Mouse (Mus musculus) lung, embryonic 16.5 days (tissue): ENCODE data around the gene Gm11111. TPM values are rescaled to one million over a fixed set of nuclear protein-coding genes. Genes with fewer than 3 reads are reported as not detected.

Experiments used
- ATAC-seq: fragments of 200-750 bp; cut with Nextera tagmentation; 2 replicates; pipeline ENCODE4 v1.8.0; 2017; ENCODE audit warnings: low read depth, mild to moderate bottlenecking, moderate library complexity
- H3K27ac ChIP-seq: fragments of 300-500 bp; sonication (generic); 2 replicates; pipeline ENCODE4 v1.5.1; 2014; ENCODE audit warnings: mild to moderate bottlenecking, control low read depth, low read length
- H3K27me3 ChIP-seq: fragments of 300-500 bp; sonication (generic); 2 replicates; pipeline ENCODE4 v1.6.1; 2014; ENCODE audit warnings: low read depth, low read length, mixed read lengths; ENCODE audit not compliant: control insufficient read depth, insufficient read depth
- H3K36me3 ChIP-seq: fragments of 300-500 bp; sonication (generic); 2 replicates; pipeline ENCODE4 v1.6.1; 2014; ENCODE audit warnings: low read length; ENCODE audit not compliant: control insufficient read depth, insufficient read depth
- H3K4me1 ChIP-seq: fragments of 300-500 bp; sonication (generic); replicated peaks from 2 replicates; pipeline ENCODE4 v1.6.1; 2014; ENCODE audit warnings: low read length, mixed read lengths; ENCODE audit not compliant: control insufficient read depth, insufficient read depth
- H3K4me2 ChIP-seq: fragments of 300-500 bp; sonication (generic); 2 replicates; pipeline ENCODE4 v1.6.1; 2014; ENCODE audit warnings: low read depth, low read length, control low read depth
- H3K4me3 ChIP-seq: fragments of 300-500 bp; sonication (generic); 2 replicates; pipeline ENCODE4 v1.5.1; 2014; ENCODE audit warnings: mild to moderate bottlenecking, low read length, control low read depth
- H3K9ac ChIP-seq: fragments of 300-500 bp; sonication (generic); 2 replicates; pipeline ENCODE4 v1.6.1; 2014; ENCODE audit warnings: low read length, control low read depth
- H3K9me3 ChIP-seq: fragments of 300-500 bp; sonication (generic); 2 replicates; pipeline ENCODE4 v1.6.1; 2016; ENCODE audit warnings: low read length; ENCODE audit not compliant: control insufficient read depth
- WGBS: fragments of 180-500 bp; shearing (Covaris S2); extraction: QIAGEN DNeasy Blood & Tissue Kit; methylation state at CpG from one replicate; pipeline ENCODE4 v1.1.7; 2014; 5-methylcytosine and 5-hydroxymethylcytosine counted together
- polyA plus RNA-seq: library from polyadenylated mRNA; unstranded; fragments of >200 nt; fragmentation: Nextera tagmentation; extraction: Ambion mirVana; gene quantifications from 2 replicates; pipeline ENCODE4 v1.2.1, GENCODE M21; 2015

Gm11111 gene
- polyA plus RNA-seq: not detected in 2 replicates

- H3K9me3 ChIP-seq: no peaks in the 10 kb centered on the region
- H3K36me3 ChIP-seq: no peaks in the 10 kb centered on the region
- H3K27me3 ChIP-seq: no peaks in the 10 kb centered on the region
- no peak within 1 kb of the TSS for H3K4me3 ChIP-seq
- no peak for ATAC-seq
- H3K4me1 ChIP-seq: no peaks in the 10 kb centered on the region; the same call in 1 of the 2 replicates
- no peak within 1 kb of the TSS for H3K4me2 ChIP-seq
- no peak within 1 kb of the TSS for H3K9ac ChIP-seq
- H3K27ac ChIP-seq: no peak within 1 kb of the TSS
These were observed at the start of gene Gm11111 for GRCm38 (mm10) chr5:98552395-98552794. TSS of gene Gm11111 (plus strand) at chr5:98552695.

GRCm38 (mm10) chr5:98516214-98516613 is 36.3 kb upstream of the Gm11111 start:
- Histone ChIP-seq H3K36me3 (no peaks in the 10 kb centered on the region), H3K4me1 (no peaks in the 10 kb centered on the region), H3K9me3 (no peaks in the 10 kb centered on the region), H3K27me3 (no peaks in the 10 kb centered on the region), H3K4me3 (no peak overlapping the region), H3K4me2 (no peak overlapping the region), H3K27ac (no peak overlapping the region), H3K9ac (no peak overlapping the region)
- ATAC-seq: no peak
- 75% methylated on average over 7 of the region's 7 CpGs for WGBS

- H3K4me2 ChIP-seq: no peak overlapping the region
- H3K9me3 ChIP-seq: no peaks in the 10 kb centered on the region
- 32% methylated on average over 2 of the region's 2 CpGs for WGBS
- no peak overlapping the region for H3K27ac ChIP-seq
- no peak for ATAC-seq
- no peak overlapping the region for H3K4me3 ChIP-seq
- H3K36me3 ChIP-seq: no peaks in the 10 kb centered on the region
- H3K27me3 ChIP-seq: no peaks in the 10 kb centered on the region
- no peak overlapping the region for H3K9ac ChIP-seq
- no peaks in the 10 kb centered on the region for H3K4me1 ChIP-seq
These were observed 32.4 kb upstream of the Gm11111 start for GRCm38 (mm10) chr5:98520118-98520517.

- no peak for ATAC-seq
- Histone ChIP-seq H3K27me3 (no peaks in the 10 kb centered on the region), H3K27ac (no peak overlapping the region), H3K36me3 (no peaks in the 10 kb centered on the region), H3K9ac (no peak overlapping the region), H3K4me1 (no peaks in the 10 kb centered on the region), H3K9me3 (no peaks in the 10 kb centered on the region), H3K4me3 (no peak overlapping the region), H3K4me2 (no peak overlapping the region)
- WGBS: 90% methylated on average over 7 of the region's 7 CpGs
These were observed 30.1 kb upstream of the Gm11111 start for GRCm38 (mm10) chr5:98522270-98522977.

GRCm38 (mm10) chr5:98523050-98523449 is 29.4 kb upstream of the Gm11111 start:
- no peaks in the 10 kb centered on the region for H3K36me3 ChIP-seq
- H3K4me2 ChIP-seq: no peak overlapping the region
- H3K4me3 ChIP-seq: no peak overlapping the region
- no peak for ATAC-seq
- no peaks in the 10 kb centered on the region for H3K27me3 ChIP-seq
- no peaks in the 10 kb centered on the region for H3K4me1 ChIP-seq
- no peaks in the 10 kb centered on the region for H3K9me3 ChIP-seq
- no peak overlapping the region for H3K27ac ChIP-seq
- H3K9ac ChIP-seq: no peak overlapping the region
- WGBS: 68% methylated on average over 7 of the region's 7 CpGs

- WGBS: 68% methylated on average over 1 of the region's 1 CpGs
- H3K27me3 ChIP-seq: no peaks in the 10 kb centered on the region
- no peak for ATAC-seq
- no peak overlapping the region for H3K4me3 ChIP-seq
- no peak overlapping the region for H3K27ac ChIP-seq
- no peaks in the 10 kb centered on the region for H3K9me3 ChIP-seq
- no peak overlapping the region for H3K4me2 ChIP-seq
- H3K4me1 ChIP-seq: no peaks in the 10 kb centered on the region
- no peaks in the 10 kb centered on the region for H3K36me3 ChIP-seq
- H3K9ac ChIP-seq: no peak overlapping the region
These were observed 28.7 kb upstream of the Gm11111 start for GRCm38 (mm10) chr5:98523783-98524182.

GRCm38 (mm10) chr5:98541333-98541732 is 11.2 kb upstream of the Gm11111 start:
- H3K27me3 ChIP-seq: no peaks in the 10 kb centered on the region
- H3K9ac ChIP-seq: no peak overlapping the region
- H3K4me2 ChIP-seq: no peak overlapping the region
- no peaks in the 10 kb centered on the region for H3K4me1 ChIP-seq
- 80% methylated on average over 1 of the region's 1 CpGs for WGBS
- no peak for ATAC-seq
- no peaks in the 10 kb centered on the region for H3K9me3 ChIP-seq
- no peak overlapping the region for H3K4me3 ChIP-seq
- H3K36me3 ChIP-seq: no peaks in the 10 kb centered on the region
- no peak overlapping the region for H3K27ac ChIP-seq

GRCm38 (mm10) chr5:98550285-98550684 is 2.2 kb upstream of the Gm11111 start:
- Histone ChIP-seq H3K4me3 (no peak overlapping the region), H3K36me3 (no peaks in the 10 kb centered on the region), H3K27me3 (no peaks in the 10 kb centered on the region), H3K4me1 (no peaks in the 10 kb centered on the region; the same call in 1 of the 2 replicates), H3K9me3 (no peaks in the 10 kb centered on the region), H3K9ac (no peak overlapping the region), H3K4me2 (no peak overlapping the region), H3K27ac (no peak overlapping the region)
- WGBS: 39% methylated on average over 5 of the region's 5 CpGs
- ATAC-seq: no peak

GRCm38 (mm10) chr5:98550873-98551272 is 1.6 kb upstream of the Gm11111 start:
- WGBS: 90% methylated on average over 1 of the region's 1 CpGs
- Histone ChIP-seq H3K4me1 (no peaks in the 10 kb centered on the region; the same call in 1 of the 2 replicates), H3K36me3 (no peaks in the 10 kb centered on the region), H3K4me2 (no peak overlapping the region), H3K9ac (no peak overlapping the region), H3K27ac (no peak overlapping the region), H3K27me3 (no peaks in the 10 kb centered on the region), H3K9me3 (no peaks in the 10 kb centered on the region), H3K4me3 (no peak overlapping the region)
- ATAC-seq: no peak
